Mouse (Mus musculus) gastrocnemius, adult 8-10 months (tissue): ENCODE measurements around the gene Lamp1. TPM values are rescaled to one million over a fixed set of nuclear protein-coding genes. Genes with fewer than 3 reads are reported as not detected.

ENCODE experiments used
- microRNA-seq: library from miRNA; unstranded; fragments of <30 nt; microRNA quantifications from one replicate; pipeline ENCODE4 v1.2.0, GENCODE M21; 2022
- total RNA-seq, 4 experiments: library from RNA; stranded (reverse); gene quantifications; 2 replicates each; pipeline ENCODE4 v1.2.4; 2022

Gene Lamp1
- total RNA-seq, 4 experiments from 2014 or later, result 405 to 451 (median 426) TPM

Small RNA genes within 50 kb of the gene (microRNA-seq; reads per million reads assigned to microRNA genes)
- 111 reads per million, percentile 52 among the genes with 10 or more reads in this experiment for gene Mir1968
- not detected for gene Mir7065

Other genes starting within 250 kb of the Lamp1 start
- gene F7, start 133.1 kb upstream of the Lamp1 start, total RNA-seq, result not detected
- not detected for gene F10, start 121.9 kb upstream of the Lamp1 start, total RNA-seq
- gene Proz, start 98.2 kb upstream of the Lamp1 start, total RNA-seq, result under 1 TPM in 1 of 4 experiments, not detected in 3; 0.29 TPM
- gene Pcid2, start 53.7 kb upstream of the Lamp1 start, total RNA-seq, result 1 to 10 TPM; 6.5 to 7.6 (median 6.8) TPM
- 10 to 100 TPM; 70.4 to 74.4 (median 71.9) TPM for gene Cul4a, start 53.5 kb upstream of the Lamp1 start, total RNA-seq
- gene Grtp1, start 41.5 kb downstream of the Lamp1 start, total RNA-seq, result 10 to 100 TPM in 3 of 4 experiments, 1 to 10 TPM in 1; 9.3 to 14.1 (median 11.8) TPM
- 10 to 100 TPM; 50.0 to 62.3 (median 56.3) TPM for gene Adprhl1, start 95.0 kb downstream of the Lamp1 start, total RNA-seq
- 10 to 100 TPM; 80.1 to 95.6 (median 88.1) TPM for gene Dcun1d2, start 129.0 kb downstream of the Lamp1 start, total RNA-seq
- gene Tmco3, start 129.0 kb downstream of the Lamp1 start, total RNA-seq, result 10 to 100 TPM; 12.0 to 21.5 (median 17.1) TPM
- gene Tfdp1, start 179.6 kb downstream of the Lamp1 start, total RNA-seq, result 10 to 100 TPM; 49.4 to 70.8 (median 63.2) TPM
- not detected for gene Atp4b, start 237.7 kb downstream of the Lamp1 start, total RNA-seq
- gene Grk1, start 245.9 kb downstream of the Lamp1 start, total RNA-seq, result not detected